Mouse (Mus musculus) E14TG2a.4 (cell line): ENCODE measurements around the gene Gm9964.

ENCODE experiments used
- H3K27me3 ChIP-seq: 2 replicates; pipeline ENCODE4 v1.6.1; 2014; ENCODE audit warnings: low read length, control low read depth; ENCODE audit not compliant: insufficient read depth
- H3K36me3 ChIP-seq: 2 replicates; pipeline ENCODE4 v1.6.1; 2014; ENCODE audit warnings: low read length, control low read depth; ENCODE audit not compliant: insufficient read depth
- H3K4me1 ChIP-seq: replicated peaks from 2 replicates; pipeline ENCODE4 v1.6.1; 2014; ENCODE audit warnings: low read depth, low read length, control low read depth
- H3K4me3 ChIP-seq: replicated peaks from 2 replicates; pipeline ENCODE4 v1.5.1; 2014; ENCODE audit warnings: mild to moderate bottlenecking, low read length
- H3K9me3 ChIP-seq: 2 replicates; pipeline ENCODE4 v1.6.1; 2014; ENCODE audit warnings: low read length, control low read depth
- CTCF ChIP-seq: conservative IDR thresholded peaks from 2 replicates; pipeline ENCODE4 v1.5.1; 2014; ENCODE audit warnings: low read length
- NANOG ChIP-seq: IDR thresholded peaks from 2 replicates; pipeline ENCODE4 v1.6.1; 2014; ENCODE audit warnings: borderline replicate concordance, low read length, mixed read lengths
- POU5F1 ChIP-seq: IDR thresholded peaks from 2 replicates; pipeline ENCODE4 v1.6.1; 2014; ENCODE audit warnings: low read length, borderline replicate concordance

Gene Gm9964

DNA sequence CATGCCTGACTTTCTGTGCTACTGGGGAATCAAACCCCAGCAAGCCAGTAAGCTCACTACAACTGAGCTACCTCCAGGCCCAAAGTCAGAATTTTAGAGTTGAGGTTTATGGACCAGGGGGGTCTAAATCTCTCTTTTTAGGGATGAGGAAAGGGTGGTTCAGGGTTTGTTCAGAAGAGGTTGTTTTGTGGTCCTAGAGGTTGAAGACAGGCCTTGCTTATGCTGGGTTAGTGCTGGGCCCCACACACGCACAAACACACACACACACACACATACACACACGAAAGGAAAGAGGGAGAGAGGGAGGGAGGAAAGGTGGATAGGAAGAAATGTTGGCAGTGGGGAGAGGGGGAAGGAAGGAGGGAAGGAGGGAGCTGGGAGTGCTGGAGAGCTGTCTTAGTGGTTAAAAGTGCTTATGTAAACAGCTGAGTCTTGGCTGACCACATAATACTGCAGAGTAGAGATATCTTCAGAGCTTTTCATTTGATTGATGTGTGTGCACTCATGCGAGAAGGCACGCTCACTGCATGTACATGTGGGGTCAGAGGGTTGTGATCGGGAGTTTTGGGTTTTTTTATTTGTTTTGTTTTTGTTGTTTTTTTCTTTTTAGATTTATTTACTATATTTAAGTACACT lies at the start of gene Gm9964:
TSS of gene Gm9964 (minus strand) at position 51 of the 636 bp plus-strand sequence.
- Histone ChIP-seq H3K4me1 (peaks cover 8% of the 10 kb centered on the region), H3K4me3 (no peak within 1 kb of the TSS)
- TF ChIP-seq CTCF (no peak), POU5F1 (no peak)

GRCm38 (mm10) chr11:79339808-79340781 lies 43.4 kb upstream of the Gm9964 start:
- H3K9me3 ChIP-seq, result peaks cover 4% of the 10 kb centered on the region
- TF ChIP-seq CTCF (no peak), NANOG (no peak), POU5F1 (no peak)
- H3K4me3 ChIP-seq, result peak overlapping the region; percentile 88
- H3K4me1 ChIP-seq, result peaks cover 21% of the 10 kb centered on the region
- peaks cover 19% of the 10 kb centered on the region for H3K27me3 ChIP-seq
- H3K36me3 ChIP-seq, result no peaks in the 10 kb centered on the region

More for the DNA sequence above, at the start of gene Gm9964:
- Histone ChIP-seq H3K9me3 (no peaks in the 10 kb centered on the region), H3K27me3 (no peaks in the 10 kb centered on the region), H3K36me3 (no peaks in the 10 kb centered on the region)

- Histone ChIP-seq H3K36me3 (no peaks in the 10 kb centered on the region), H3K4me1 (peaks cover 21% of the 10 kb centered on the region), H3K27me3 (peaks cover 20% of the 10 kb centered on the region), H3K4me3 (peak within 1 kb of the TSS; percentile 88), H3K9me3 (peaks cover 4% of the 10 kb centered on the region)
- TF ChIP-seq POU5F1, result no peak
Measured at GRCm38 (mm10) chr11:79339234-79339807, 42.6 kb upstream of the Gm9964 start, which contains the start of gene Nf1. Nf1 (plus strand) TSS chr11:79339693.

- TF ChIP-seq NANOG (no peak), POU5F1 (no peak), CTCF (no peak)
Measured at GRCm38 (mm10) chr11:79338621-79339020, 41.9 kb upstream of the Gm9964 start.

GRCm38 (mm10) chr11:79336722-79337267 lies 40.1 kb upstream of the Gm9964 start:
- Histone ChIP-seq H3K4me1 (peaks cover 21% of the 10 kb centered on the region), H3K4me3 (no peak overlapping the region), H3K9me3 (peaks cover 4% of the 10 kb centered on the region), H3K27me3 (peaks cover 30% of the 10 kb centered on the region), H3K36me3 (no peaks in the 10 kb centered on the region)
- TF ChIP-seq NANOG (no peak), POU5F1 (no peak), CTCF (peak; percentile 70)

More at GRCm38 (mm10) chr11:79338621-79339020, 41.9 kb upstream of the Gm9964 start:
- Histone ChIP-seq H3K4me3 (peak overlapping the region; percentile 88), H3K36me3 (no peaks in the 10 kb centered on the region), H3K9me3 (peaks cover 4% of the 10 kb centered on the region), H3K27me3 (peaks cover 20% of the 10 kb centered on the region), H3K4me1 (peaks cover 21% of the 10 kb centered on the region)

- peaks cover 9% of the 10 kb centered on the region for H3K4me1 ChIP-seq
- no peak for TF ChIP-seq POU5F1
- no peak for TF ChIP-seq CTCF
- TF ChIP-seq NANOG, result no peak
- H3K9me3 ChIP-seq, result peaks cover 4% of the 10 kb centered on the region
- no peaks in the 10 kb centered on the region for H3K36me3 ChIP-seq
- no peak overlapping the region for H3K4me3 ChIP-seq
- H3K27me3 ChIP-seq, result peaks cover 46% of the 10 kb centered on the region
Measured at GRCm38 (mm10) chr11:79335077-79335476, 38.4 kb upstream of the Gm9964 start.

- no peak overlapping the region for H3K4me3 ChIP-seq
- H3K9me3 ChIP-seq, result no peaks in the 10 kb centered on the region
- peaks cover 26% of the 10 kb centered on the region for H3K27me3 ChIP-seq
- H3K36me3 ChIP-seq, result no peaks in the 10 kb centered on the region
- peaks cover 21% of the 10 kb centered on the region for H3K4me1 ChIP-seq
- TF ChIP-seq NANOG (no peak), CTCF (no peak), POU5F1 (no peak)
Measured at GRCm38 (mm10) chr11:79329585-79329984, 32.9 kb upstream of the Gm9964 start.

DNA sequence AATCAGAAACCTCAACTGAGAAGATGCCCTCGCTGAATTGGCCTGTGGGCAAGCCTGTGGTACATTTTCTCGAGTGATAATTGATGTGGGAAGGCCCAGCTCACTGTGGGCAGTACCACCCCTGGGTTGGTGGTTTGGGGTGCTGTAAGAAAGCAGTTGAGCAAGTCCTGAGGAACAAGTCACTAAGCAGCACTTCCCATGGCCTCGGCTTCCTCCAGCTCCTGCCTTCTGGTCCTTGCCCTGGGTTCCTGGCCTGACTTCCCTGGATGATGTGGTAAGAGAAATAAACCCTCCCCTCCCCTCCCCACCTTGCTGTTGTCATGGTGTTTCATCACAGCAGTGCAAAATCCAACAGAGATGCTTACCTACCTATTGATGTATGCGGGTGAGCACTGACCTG lies 31.4 kb upstream of the Gm9964 start:
- TF ChIP-seq CTCF (no peak), NANOG (no peak)
- Histone ChIP-seq H3K4me1 (peaks cover 37% of the 10 kb centered on the region), H3K27me3 (peaks cover 26% of the 10 kb centered on the region)

More for the DNA sequence above, 31.4 kb upstream of the Gm9964 start:
- Histone ChIP-seq H3K9me3 (no peaks in the 10 kb centered on the region), H3K36me3 (no peaks in the 10 kb centered on the region), H3K4me3 (no peak overlapping the region)
